Mouse (Mus musculus) stomach, embryonic 15.5 days (tissue): ENCODE data around the gene C2cd2. TPM values are rescaled to one million over a fixed set of nuclear protein-coding genes. Genes with fewer than 3 reads are reported as not detected.
A peak's percentile ranks its signal among the peaks of the same experiment; 100 is the strongest.

ENCODE experiments used
- ATAC-seq: fragments of 200-750 bp; cut with Nextera tagmentation; 2 replicates; pipeline ENCODE4 v1.8.0; 2017; ENCODE audit warnings: low read depth, moderate number of reproducible peaks, moderate TSS enrichment; ENCODE audit not compliant: insufficient read depth, low FRiP score
- H3K27ac ChIP-seq: fragments of 300-500 bp; sonication (generic); 2 replicates; pipeline ENCODE4 v1.5.1; 2015; ENCODE audit warnings: mild to moderate bottlenecking, inconsistent platforms
- H3K27me3 ChIP-seq: fragments of 300-500 bp; sonication (generic); replicated peaks from 2 replicates; pipeline ENCODE4 v1.6.1; 2015; ENCODE audit warnings: inconsistent platforms
- H3K36me3 ChIP-seq: fragments of 300-500 bp; sonication (generic); 2 replicates; pipeline ENCODE4 v1.6.1; 2015; ENCODE audit warnings: inconsistent platforms
- H3K4me1 ChIP-seq: fragments of 300-500 bp; sonication (generic); 2 replicates; pipeline ENCODE4 v1.6.1; 2015; ENCODE audit warnings: inconsistent platforms
- H3K4me2 ChIP-seq: fragments of 300-500 bp; sonication (generic); 2 replicates; pipeline ENCODE4 v1.6.1; 2015; ENCODE audit warnings: mild to moderate bottlenecking, inconsistent platforms
- H3K4me3 ChIP-seq: fragments of 300-500 bp; sonication (generic); replicated peaks from 2 replicates; pipeline ENCODE4 v1.5.1; 2015; ENCODE audit warnings: inconsistent platforms
- H3K9ac ChIP-seq: fragments of 300-500 bp; sonication (generic); 2 replicates; pipeline ENCODE4 v1.6.1; 2015; ENCODE audit warnings: inconsistent platforms
- H3K9me3 ChIP-seq: fragments of 300-500 bp; sonication (generic); 2 replicates; pipeline ENCODE4 v1.6.1; 2016; ENCODE audit warnings: inconsistent platforms
- WGBS: fragments of 180-500 bp; shearing (Covaris S2); methylation state at CpG from one replicate; pipeline ENCODE4 v1.1.7; 2015; 5-methylcytosine and 5-hydroxymethylcytosine counted together
- polyA plus RNA-seq: library from polyadenylated mRNA; unstranded; fragments of >200 nt; fragmentation: Nextera tagmentation; extraction: Ambion mirVana; gene quantifications from 2 replicates; pipeline ENCODE4 v1.2.1, GENCODE M21; 2015

Gene C2cd2
- polyA plus RNA-seq, 1 experiment from 2014 or later: 17.4 TPM

- Histone ChIP-seq H3K27me3 (no peaks in the 10 kb centered on the region), H3K4me2 (no peak overlapping the region), H3K9ac (no peak overlapping the region), H3K4me3 (no peak overlapping the region), H3K9me3 (no peaks in the 10 kb centered on the region), H3K27ac (no peak overlapping the region), H3K36me3 (no peaks in the 10 kb centered on the region), H3K4me1 (no peaks in the 10 kb centered on the region)
- ATAC-seq: no peak
- WGBS: 84% methylated on average over 3 of the region's 3 CpGs
These were observed 21.9 kb downstream of the C2cd2 start for GRCm38 (mm10) chr16:97940471-97940973.

- Histone ChIP-seq H3K9me3 (no peaks in the 10 kb centered on the region), H3K4me2 (no peak overlapping the region), H3K27ac (no peak overlapping the region), H3K27me3 (no peaks in the 10 kb centered on the region), H3K4me1 (no peaks in the 10 kb centered on the region), H3K9ac (no peak overlapping the region), H3K36me3 (no peaks in the 10 kb centered on the region), H3K4me3 (no peak overlapping the region)
- ATAC-seq: no peak
- WGBS: 84% methylated on average over 3 of the region's 3 CpGs
These were observed 26.6 kb downstream of the C2cd2 start for GRCm38 (mm10) chr16:97935815-97936214.

- H3K27ac ChIP-seq: no peak overlapping the region
- H3K9ac ChIP-seq: no peak overlapping the region
- no peaks in the 10 kb centered on the region for H3K36me3 ChIP-seq
- no peaks in the 10 kb centered on the region for H3K27me3 ChIP-seq
- no peaks in the 10 kb centered on the region for H3K4me1 ChIP-seq
- H3K4me2 ChIP-seq: no peak overlapping the region
- H3K9me3 ChIP-seq: no peaks in the 10 kb centered on the region
- no peak overlapping the region for H3K4me3 ChIP-seq
- no peak for ATAC-seq
These were observed 32.2 kb downstream of the C2cd2 start for GRCm38 (mm10) chr16:97930231-97930630.

GRCm38 (mm10) chr16:97929520-97929919, 32.9 kb downstream of the C2cd2 start:
- H3K4me3 ChIP-seq: no peak overlapping the region
- H3K4me2 ChIP-seq: no peak overlapping the region
- ATAC-seq: no peak
- H3K36me3 ChIP-seq: no peaks in the 10 kb centered on the region
- 41% methylated on average over 1 of the region's 1 CpGs for WGBS
- no peak overlapping the region for H3K27ac ChIP-seq
- no peak overlapping the region for H3K9ac ChIP-seq
- H3K4me1 ChIP-seq: no peaks in the 10 kb centered on the region
- no peaks in the 10 kb centered on the region for H3K9me3 ChIP-seq
- no peaks in the 10 kb centered on the region for H3K27me3 ChIP-seq

DNA sequence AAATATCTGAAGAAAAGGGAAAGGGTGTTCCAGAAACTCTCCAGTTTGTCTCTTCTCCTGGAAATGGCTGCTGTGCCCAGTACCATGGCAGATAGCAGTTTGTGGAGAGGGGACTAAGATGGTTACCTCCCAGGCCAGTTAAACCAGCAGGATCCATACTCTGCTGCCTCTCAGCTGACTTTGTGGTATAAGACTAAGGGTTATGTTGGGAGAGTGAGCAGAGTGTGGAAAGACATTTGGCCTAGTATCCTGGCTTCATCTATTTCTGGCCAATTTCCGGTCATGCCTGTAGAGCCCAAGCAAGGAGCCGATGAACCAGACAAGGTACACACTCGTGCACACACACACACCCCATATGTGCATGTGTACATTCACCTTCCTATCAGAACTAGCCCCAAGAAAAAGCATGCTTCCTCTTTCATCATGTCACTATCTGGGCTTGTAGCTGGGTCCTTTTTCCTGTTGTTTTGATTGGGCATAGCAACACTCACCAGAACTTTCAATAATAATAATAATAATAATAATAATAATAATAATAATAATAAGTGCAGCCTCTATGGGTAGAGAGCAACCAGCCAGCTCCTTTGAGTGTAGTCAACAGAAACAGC, 35.0 kb downstream of the C2cd2 start:
- no peak for ATAC-seq

DNA sequence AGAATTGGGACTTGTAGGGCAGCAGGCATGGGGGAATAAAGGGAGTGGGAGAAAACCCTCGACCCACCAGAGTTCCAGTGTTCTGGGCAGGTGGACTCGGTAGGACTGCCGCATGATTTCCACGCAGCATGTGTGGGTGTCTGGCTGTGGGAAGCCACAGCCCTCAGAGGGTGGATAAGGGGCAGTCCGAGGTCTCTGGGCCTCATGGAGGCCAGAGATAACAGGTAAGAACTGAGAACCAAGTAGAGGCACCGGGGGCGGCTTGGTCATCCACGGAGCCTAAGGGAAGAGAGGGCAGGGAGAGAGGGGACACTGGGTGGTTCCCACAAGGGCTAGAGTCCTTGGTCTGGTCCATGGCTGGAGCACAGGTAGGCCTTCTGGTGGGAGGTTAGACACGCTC, 36.0 kb downstream of the C2cd2 start:
- Histone ChIP-seq H3K4me3 (no peak overlapping the region), H3K27ac (no peak overlapping the region), H3K4me1 (0 out of 2 replicates have a peak, but pooled peaks cover 4% of the 10 kb centered on the region), H3K36me3 (no peaks in the 10 kb centered on the region), H3K4me2 (no peak overlapping the region), H3K27me3 (no peaks in the 10 kb centered on the region), H3K9ac (no peak overlapping the region), H3K9me3 (no peaks in the 10 kb centered on the region)
- 80% methylated on average over 9 of the region's 9 CpGs for WGBS
- no peak for ATAC-seq

More for the DNA sequence above, 35.0 kb downstream of the C2cd2 start:
- no peaks in the 10 kb centered on the region for H3K27me3 ChIP-seq
- H3K36me3 ChIP-seq: no peaks in the 10 kb centered on the region
- 0 out of 2 replicates have a peak, but pooled peaks cover 4% of the 10 kb centered on the region for H3K4me1 ChIP-seq
- no peaks in the 10 kb centered on the region for H3K9me3 ChIP-seq
- 90% methylated on average over 3 of the region's 3 CpGs for WGBS
- H3K9ac ChIP-seq: no peak overlapping the region
- no peak overlapping the region for H3K4me3 ChIP-seq
- H3K4me2 ChIP-seq: no peak overlapping the region
- H3K27ac ChIP-seq: no peak overlapping the region

DNA sequence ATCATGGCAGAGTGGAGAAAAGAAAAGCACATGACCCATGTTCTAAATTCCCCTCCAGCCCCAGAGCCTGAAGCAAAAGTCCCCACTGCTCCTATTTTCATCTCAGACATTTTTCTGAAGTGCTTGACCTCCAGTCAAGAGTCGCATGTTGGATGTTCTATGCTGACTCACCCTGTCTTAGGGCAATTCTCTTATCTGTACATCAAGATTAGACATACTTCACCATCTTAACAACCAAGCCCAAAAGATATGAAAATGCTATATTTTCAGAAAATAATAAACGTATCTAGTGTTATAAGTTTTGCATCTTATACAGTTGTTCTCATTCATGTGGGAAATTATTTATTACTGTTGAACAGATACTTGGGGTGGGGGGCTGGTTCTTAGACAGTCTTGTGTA, 36.6 kb downstream of the C2cd2 start:
- Histone ChIP-seq H3K4me1 (peaks cover 4% of the 10 kb centered on the region; the same call in 1 of the 2 replicates), H3K9ac (no peak overlapping the region), H3K27me3 (no peaks in the 10 kb centered on the region), H3K4me3 (no peak overlapping the region), H3K27ac (no peak overlapping the region), H3K9me3 (no peaks in the 10 kb centered on the region), H3K4me2 (no peak overlapping the region), H3K36me3 (no peaks in the 10 kb centered on the region)
- 84% methylated on average over 2 of the region's 2 CpGs for WGBS
- ATAC-seq: no peak

DNA sequence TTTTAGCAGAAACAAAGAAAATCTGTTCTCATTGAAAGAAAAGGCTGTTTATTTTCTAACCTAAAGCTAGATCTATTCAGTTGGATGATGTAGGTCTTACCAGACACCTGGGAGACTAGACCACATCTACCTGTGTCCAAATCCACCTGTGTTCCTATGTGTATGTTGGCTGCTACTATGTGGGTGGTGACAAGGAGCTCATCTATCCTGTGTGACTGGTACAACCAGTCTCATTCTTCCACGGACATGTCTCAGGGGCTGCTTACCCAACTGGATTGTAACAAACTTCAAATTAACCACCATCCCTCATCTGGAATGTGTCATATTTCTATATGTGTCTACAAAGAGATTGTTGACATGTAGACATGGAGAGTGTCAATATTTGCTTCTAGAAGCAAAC, 38.7 kb downstream of the C2cd2 start:
- peaks cover 4% of the 10 kb centered on the region; the same call in 1 of the 2 replicates for H3K4me1 ChIP-seq
- no peak overlapping the region for H3K4me3 ChIP-seq
- H3K36me3 ChIP-seq: no peaks in the 10 kb centered on the region
- no peaks in the 10 kb centered on the region for H3K27me3 ChIP-seq
- no peak overlapping the region for H3K27ac ChIP-seq
- no peaks in the 10 kb centered on the region for H3K9me3 ChIP-seq
- 50% methylated on average over 1 of the region's 1 CpGs for WGBS
- ATAC-seq: no peak
- no peak overlapping the region for H3K9ac ChIP-seq
- no peak overlapping the region for H3K4me2 ChIP-seq

DNA sequence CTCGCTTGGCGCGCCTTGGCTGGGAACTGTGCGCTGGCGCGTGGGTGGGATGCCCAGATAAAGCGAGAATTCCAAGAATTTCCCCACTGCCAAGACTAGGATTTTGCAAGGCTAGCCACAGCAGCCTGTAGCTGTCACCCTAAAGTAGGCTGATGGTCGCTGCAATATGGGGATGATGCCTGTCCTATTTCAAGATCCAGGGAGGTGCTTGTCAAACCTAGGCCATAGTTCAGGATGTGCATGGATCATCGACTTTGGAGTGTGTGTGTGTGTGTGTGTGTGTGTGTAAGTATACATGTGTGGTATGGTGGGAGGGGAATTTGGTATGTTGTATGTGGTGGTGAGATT, 39.6 kb downstream of the C2cd2 start:
- Histone ChIP-seq H3K27ac (no peak overlapping the region), H3K27me3 (no peaks in the 10 kb centered on the region), H3K4me1 (peaks cover 4% of the 10 kb centered on the region; the same call in 1 of the 2 replicates), H3K4me2 (peak overlapping the region; percentile 85), H3K9me3 (no peaks in the 10 kb centered on the region), H3K4me3 (peak overlapping the region; percentile 82), H3K36me3 (no peaks in the 10 kb centered on the region), H3K9ac (no peak overlapping the region)
- 1% methylated on average over 9 of the region's 9 CpGs for WGBS
- ATAC-seq: peak; percentile 25; the same call in 1 of the 2 replicates

DNA sequence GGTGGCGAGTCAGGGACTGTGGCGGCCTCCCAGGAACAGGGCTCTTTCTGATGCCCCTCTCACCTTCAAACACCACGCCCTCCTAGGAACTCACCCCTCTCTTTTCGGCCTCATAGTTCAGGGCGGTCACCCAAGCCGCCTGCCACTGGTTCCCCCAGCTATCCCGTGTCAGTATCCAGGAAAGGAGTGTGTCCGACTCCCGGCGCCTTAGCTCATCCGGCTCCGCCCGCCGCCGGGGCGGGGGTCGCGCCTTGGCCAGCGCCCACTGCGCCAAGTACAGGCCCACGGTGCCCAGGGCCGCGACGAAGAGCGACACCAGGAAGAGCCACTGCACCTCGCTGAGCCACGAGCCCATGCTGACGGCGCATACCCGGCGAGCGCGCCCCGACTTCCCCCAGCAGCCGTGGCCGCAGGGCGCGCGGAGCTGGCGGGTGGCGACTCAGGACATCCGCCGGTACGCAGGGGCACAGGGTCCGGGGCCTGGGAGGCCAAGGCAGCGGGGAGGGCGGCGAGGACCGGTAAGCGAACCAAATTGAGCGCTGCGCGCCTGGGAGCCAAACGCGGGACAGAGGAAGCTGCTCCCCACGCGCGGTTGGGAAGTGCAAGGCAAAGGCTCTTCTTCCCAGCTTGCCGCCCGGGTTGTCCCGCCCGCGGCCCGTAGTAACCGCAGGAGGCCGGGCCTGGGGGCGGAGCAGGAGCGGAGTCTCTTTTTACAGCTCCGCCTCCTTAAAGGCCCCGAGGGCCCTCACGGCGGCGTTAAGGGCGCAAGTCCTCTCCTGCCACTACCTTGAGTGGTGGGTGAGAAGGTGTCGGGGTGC, 40.2 kb downstream of the C2cd2 start:
- Histone ChIP-seq H3K4me2 (peak overlapping the region; percentile 85), H3K36me3 (no peaks in the 10 kb centered on the region), H3K9me3 (no peaks in the 10 kb centered on the region), H3K27ac (peak overlapping the region; percentile 80), H3K27me3 (no peaks in the 10 kb centered on the region), H3K9ac (peak overlapping the region; percentile 59), H3K4me1 (peaks cover 4% of the 10 kb centered on the region; the same call in 1 of the 2 replicates), H3K4me3 (peak overlapping the region; percentile 82)
- ATAC-seq: peak; percentile 93
- WGBS: under 1% methylated on average over 75 of the region's 75 CpGs

DNA sequence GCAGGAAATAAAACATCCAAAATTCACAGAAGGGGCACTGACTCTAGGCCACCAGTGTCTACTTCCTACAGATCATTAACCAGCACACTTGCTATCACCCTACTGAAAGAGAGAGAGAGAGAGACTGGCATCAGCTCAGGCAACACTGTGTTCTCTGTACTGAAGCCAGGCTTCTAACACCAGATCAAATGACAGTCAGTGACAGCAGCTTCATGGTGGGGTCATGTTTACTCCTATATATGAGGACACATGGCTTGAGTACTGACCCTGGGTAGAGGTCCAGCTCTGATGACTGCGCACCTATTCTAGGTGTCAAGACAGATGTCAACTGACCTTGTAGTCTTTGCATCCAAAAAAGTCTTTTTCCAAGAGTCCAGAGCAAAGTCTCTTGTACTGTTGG, 41.8 kb downstream of the C2cd2 start:
- no peak overlapping the region for H3K27ac ChIP-seq
- H3K36me3 ChIP-seq: no peaks in the 10 kb centered on the region
- H3K9me3 ChIP-seq: no peaks in the 10 kb centered on the region
- H3K9ac ChIP-seq: no peak overlapping the region
- WGBS: 91% methylated on average over 1 of the region's 1 CpGs
- ATAC-seq: no peak
- no peak overlapping the region for H3K4me2 ChIP-seq
- H3K27me3 ChIP-seq: no peaks in the 10 kb centered on the region
- peaks cover 4% of the 10 kb centered on the region; the same call in 1 of the 2 replicates for H3K4me1 ChIP-seq
- H3K4me3 ChIP-seq: no peak overlapping the region

DNA sequence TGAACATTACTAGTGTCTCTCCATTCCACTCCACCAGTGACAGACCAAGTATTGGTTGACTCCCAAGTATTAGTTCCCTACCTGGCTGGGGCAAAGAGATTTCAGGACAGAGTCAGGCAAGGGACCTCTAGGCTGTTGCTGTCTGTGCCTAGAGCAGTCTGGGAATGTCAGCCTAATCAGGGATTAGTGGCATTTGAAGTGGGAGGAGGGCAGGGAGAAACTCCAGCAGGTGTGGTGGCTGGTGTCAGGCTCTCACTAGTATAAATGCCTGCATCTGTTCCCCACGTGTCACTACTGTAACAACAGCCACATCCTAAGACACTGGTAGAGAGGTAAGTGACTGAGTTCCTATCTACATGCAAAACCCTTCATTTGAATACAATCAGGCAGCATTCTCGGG, 42.6 kb downstream of the C2cd2 start:
- H3K36me3 ChIP-seq: no peaks in the 10 kb centered on the region
- no peaks in the 10 kb centered on the region for H3K9me3 ChIP-seq
- no peaks in the 10 kb centered on the region for H3K27me3 ChIP-seq
- H3K4me3 ChIP-seq: no peak overlapping the region
- no peak for ATAC-seq
- peaks cover 4% of the 10 kb centered on the region; the same call in 1 of the 2 replicates for H3K4me1 ChIP-seq
- no peak overlapping the region for H3K4me2 ChIP-seq
- H3K9ac ChIP-seq: no peak overlapping the region
- 41% methylated on average over 2 of the region's 2 CpGs for WGBS
- H3K27ac ChIP-seq: no peak overlapping the region
